ENCODE assay signal across 8 mouse cellular contexts in the genomic region with DNA sequence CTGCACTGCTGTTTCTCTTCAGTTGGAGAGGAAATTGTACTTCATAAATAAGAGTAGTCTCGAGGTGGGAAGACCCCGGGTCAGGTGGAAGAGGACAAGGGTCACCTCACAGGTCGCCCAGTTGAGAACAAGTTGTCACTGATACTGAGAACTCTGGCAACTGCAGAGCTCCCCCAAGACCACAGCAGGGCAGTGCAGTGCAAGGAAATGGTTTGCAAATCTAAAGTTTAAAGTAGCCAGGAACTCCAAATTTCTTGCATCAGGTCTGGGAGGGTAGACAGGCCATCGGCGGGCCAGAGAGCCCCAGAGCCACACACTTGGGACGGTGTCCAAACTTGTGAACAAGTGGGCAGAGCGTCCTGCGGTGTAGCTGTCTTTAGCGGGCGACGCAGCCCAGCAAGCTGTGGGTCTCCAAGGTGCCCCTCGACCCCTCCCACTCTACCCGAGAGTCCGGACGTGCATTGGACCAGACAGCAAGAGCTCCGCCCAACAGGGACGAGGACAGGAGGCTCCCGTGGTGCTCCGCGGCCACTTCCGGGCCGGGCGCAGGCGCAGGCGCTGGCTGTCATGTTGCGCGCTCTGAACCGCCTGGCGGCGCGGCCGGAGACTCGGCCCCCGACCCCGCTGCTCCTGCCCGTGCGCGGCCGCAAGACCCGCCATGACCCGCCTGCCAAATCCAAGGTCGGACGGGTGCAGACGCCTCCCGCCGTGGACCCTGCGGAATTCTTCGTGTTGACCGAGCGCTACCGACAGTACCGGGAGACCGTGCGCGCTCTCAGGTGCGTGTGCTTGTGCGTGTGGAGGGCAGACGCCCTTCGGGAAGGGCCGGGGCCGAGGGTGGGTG. TPM values are rescaled to one million over a fixed set of nuclear protein-coding genes. Genes with fewer than 3 reads are reported as not detected.
DNase-seq lines count a peak whose midpoint lies in the region; ATAC-seq and TF ChIP-seq lines count a peak whose summit lies in the region.

Gene Mrps26, plus strand, starts transcription at position 531 of the 844 bp plus-strand sequence.

- ATAC-seq in forebrain, postnatal 0 days = peak; percentile 99
- ATAC-seq in lung, embryonic 15.5 days (ENCODE audit: borderline replicate concordance, extremely low read depth, low FRiP score, low TSS enrichment) = peak; percentile 99

- peaks cover 4 to 5% of the 10 kb centered on the region in 2 experiments for H3K36me3 ChIP-seq in MEL (ENCODE audit: control insufficient read depth in 1 of 2, insufficient read depth in 2 of 2, low read length in 2 of 2)
- peaks cover 18% of the 10 kb centered on the region for H3K36me3 ChIP-seq in forebrain, postnatal 0 days (ENCODE audit: insufficient read depth)
- H3K36me3 ChIP-seq in lung, embryonic 15.5 days = peaks cover 9% of the 10 kb centered on the region; the same call in 1 of the 2 replicates

- WGBS in cerebellum, adult 2 months = under 1% methylated on average over 61 of the region's 61 CpGs
- WGBS in forebrain, postnatal 0 days = under 1% methylated on average over 61 of the region's 61 CpGs
- WGBS in lung, embryonic 15.5 days = under 1% methylated on average over 61 of the region's 61 CpGs

- peak; percentile 37 to 60 (median 47) for TF ChIP-seq CTCF in MEL (IDR thresholded peaks at IDR 0.05 in 2 of 3, conservative IDR thresholded peaks at IDR 0.05 in 1 of 3; ENCODE audit: control insufficient read depth in 1 of 3, insufficient read depth in 1 of 3, low read depth in 2 of 3, low read length in 3 of 3, poor library complexity in 1 of 3, severe bottlenecking in 1 of 3)
- peak; percentile 31; the same call in 1 of the 2 replicates for TF ChIP-seq CTCF in cerebellum, adult 2 months (IDR thresholded peaks at IDR 0.05; ENCODE audit: borderline replicate concordance, insufficient read depth, low read depth, low read length)
- TF ChIP-seq CTCF in forebrain, postnatal 0 days (IDR thresholded peaks at IDR 0.05; ENCODE audit: low read depth) = peak; percentile 52

- H3K79me2 ChIP-seq in MEL (ENCODE audit: control insufficient read depth, insufficient read depth, low read length, poor library complexity) = peaks cover 17% of the 10 kb centered on the region

- peak within 1 kb of the TSS; percentile 84 for H3K4me2 ChIP-seq in forebrain, postnatal 0 days (ENCODE audit: low read depth)
- H3K4me2 ChIP-seq in lung, embryonic 15.5 days = peak within 1 kb of the TSS; percentile 88

- peak; percentile 94 to 96 for TF ChIP-seq POLR2A in MEL (IDR thresholded peaks at IDR 0.05; ENCODE audit: control insufficient read depth in 1 of 2, insufficient read depth in 1 of 2, low read depth in 1 of 2, low read length in 2 of 2, poor library complexity in 1 of 2)
- TF ChIP-seq POLR2A in cerebellum, adult 2 months (IDR thresholded peaks at IDR 0.05; ENCODE audit: borderline replicate concordance, insufficient read depth, low read length) = peak; percentile 69

- no peaks in the 10 kb centered on the region for H3K9me3 ChIP-seq in MEL (replicated peaks; ENCODE audit: insufficient read depth, low read length)
- no peaks in the 10 kb centered on the region for H3K9me3 ChIP-seq in forebrain, postnatal 0 days (ENCODE audit: low read length)
- no peaks in the 10 kb centered on the region for H3K9me3 ChIP-seq in lung, embryonic 15.5 days

- 0 out of 2 replicates have a peak within 1 kb of the TSS, but pooled peaks have one; percentile 23 for H3K27ac ChIP-seq in MEL (ENCODE audit: control insufficient read depth, low read depth, low read length)
- H3K27ac ChIP-seq in cerebellum, adult 2 months (ENCODE audit: insufficient read depth, low read length) = peak within 1 kb of the TSS; percentile 49
- peak within 1 kb of the TSS; percentile 45; the same call in 1 of the 2 replicates for H3K27ac ChIP-seq in forebrain, postnatal 0 days (ENCODE audit: low read depth, low read length)
- H3K27ac ChIP-seq in lung, embryonic 15.5 days = peak within 1 kb of the TSS; percentile 59; the same call in 1 of the 2 replicates

- H3K9ac ChIP-seq in MEL (ENCODE audit: control insufficient read depth, low read depth, low read length, poor library complexity, severe bottlenecking) = peak within 1 kb of the TSS; percentile 91
- peak within 1 kb of the TSS; percentile 90 for H3K9ac ChIP-seq in forebrain, postnatal 0 days
- H3K9ac ChIP-seq in lung, embryonic 15.5 days = peak within 1 kb of the TSS; percentile 84

- peak; percentile 97 for DNase-seq in MEL (ENCODE audit: low read depth, low spot score)
- DNase-seq in cerebellum, adult 2 months = peak; percentile 92 to 95
- DNase-seq in forebrain, postnatal 0 days = peak; percentile 92
- DNase-seq in heart, postnatal 4 days = peak; percentile 93
- DNase-seq in layer of hippocampus, adult 8-10 months (ENCODE audit: low spot score in 2 of 2) = peak; percentile 90
- DNase-seq in ovary, adult 18-20 months (ENCODE audit: low spot score) = peak; percentile 93
- DNase-seq in thymus, postnatal 0 days (ENCODE audit: low spot score) = peak; percentile 93

- peaks cover 2 to 7% of the 10 kb centered on the region in 2 experiments; a peak in 2 of 4 replicates for H3K4me1 ChIP-seq in MEL (ENCODE audit: control insufficient read depth in 1 of 2, insufficient read depth in 2 of 2, low read length in 2 of 2)
- H3K4me1 ChIP-seq in cerebellum, adult 2 months (ENCODE audit: control insufficient read depth, insufficient read depth, low read length) = peaks cover 7% of the 10 kb centered on the region
- peaks cover 7% of the 10 kb centered on the region for H3K4me1 ChIP-seq in forebrain, postnatal 0 days (ENCODE audit: insufficient read depth)
- H3K4me1 ChIP-seq in lung, embryonic 15.5 days = peaks cover 14% of the 10 kb centered on the region

- TF ChIP-seq EP300 in MEL (IDR thresholded peaks at IDR 0.05; ENCODE audit: low read depth in 1 of 2, low read length in 2 of 2) = no peak

- no peaks in the 10 kb centered on the region for H3K27me3 ChIP-seq in MEL (ENCODE audit: control insufficient read depth in 1 of 2, insufficient read depth in 2 of 2, low read length in 2 of 2)
- H3K27me3 ChIP-seq in cerebellum, adult 2 months (ENCODE audit: control insufficient read depth, insufficient read depth, low read length) = no peaks in the 10 kb centered on the region
- no peaks in the 10 kb centered on the region for H3K27me3 ChIP-seq in forebrain, postnatal 0 days (ENCODE audit: insufficient read depth, low read length)
- no peaks in the 10 kb centered on the region for H3K27me3 ChIP-seq in lung, embryonic 15.5 days

- peak within 1 kb of the TSS; percentile 88 to 91 for H3K4me3 ChIP-seq in MEL (ENCODE audit: control insufficient read depth in 1 of 2, insufficient read depth in 1 of 2, low read depth in 2 of 2, low read length in 2 of 2)
- H3K4me3 ChIP-seq in cerebellum, adult 2 months (replicated peaks; ENCODE audit: insufficient read depth, low read depth, low read length) = peak within 1 kb of the TSS; percentile 79
- peak within 1 kb of the TSS; percentile 82 for H3K4me3 ChIP-seq in forebrain, postnatal 0 days (ENCODE audit: low read depth, low read length)
- peak within 1 kb of the TSS; percentile 91 for H3K4me3 ChIP-seq in lung, embryonic 15.5 days

- peak; percentile 46 for TF ChIP-seq RAD21 in MEL (IDR thresholded peaks at IDR 0.05; ENCODE audit: low read depth, low read length)

TF ChIP-seq in MEL, 35 proteins besides CTCF, POLR2A, EP300 and RAD21 (continues in another document):
- TF ChIP-seq MEF2A (IDR thresholded peaks at IDR 0.05; ENCODE audit: extremely low read depth, insufficient replicate concordance, low read depth, low read length, poor library complexity, severe bottlenecking) = peak; percentile 11; the same call in 1 of the 2 replicates
- no peak for TF ChIP-seq MAFK (IDR thresholded peaks at IDR 0.05; ENCODE audit: borderline replicate concordance, low read depth, low read length)
- TF ChIP-seq POLR2AphosphoS2 (IDR thresholded peaks at IDR 0.05; ENCODE audit: low read length) = peak; percentile 92
- peak; percentile 86 for TF ChIP-seq HCFC1 (IDR thresholded peaks at IDR 0.05; ENCODE audit: low read depth, low read length)
- TF ChIP-seq NELFE (IDR thresholded peaks at IDR 0.05; ENCODE audit: low read depth, low read length) = peak; percentile 89
- no peak for TF ChIP-seq CHD1 (IDR thresholded peaks at IDR 0.05; ENCODE audit: low read depth, low read length)
- TF ChIP-seq MAZ (IDR thresholded peaks at IDR 0.05; ENCODE audit: low read depth, low read length) = peak; percentile 59; the same call in 1 of the 2 replicates
- TF ChIP-seq ZNF384 (IDR thresholded peaks at IDR 0.05; ENCODE audit: low read depth, low read length) = no peak
- peak; percentile 57; the same call in 1 of the 2 replicates for TF ChIP-seq TCF12 (IDR thresholded peaks at IDR 0.05; ENCODE audit: low read depth, low read length)
- TF ChIP-seq SMC3 (IDR thresholded peaks at IDR 0.05; ENCODE audit: low read depth, low read length) = peak; percentile 52
- TF ChIP-seq RCOR1 (IDR thresholded peaks at IDR 0.05; ENCODE audit: low read depth, low read length) = no peak
- peak; percentile 90 for TF ChIP-seq ZMIZ1 (IDR thresholded peaks at IDR 0.05; ENCODE audit: low read depth, low read length)
- TF ChIP-seq BHLHE40 (IDR thresholded peaks at IDR 0.05; ENCODE audit: borderline replicate concordance, low read depth, low read length) = no peak
- peak; percentile 34; the same call in 1 of the 2 replicates for TF ChIP-seq ZC3H11A (IDR thresholded peaks at IDR 0.05; ENCODE audit: low read depth, low read length)
- peak; percentile 66 for TF ChIP-seq TBP (IDR thresholded peaks at IDR 0.05; ENCODE audit: low read depth, low read length)
- peak; percentile 90 for TF ChIP-seq NRF1 (IDR thresholded peaks at IDR 0.05; ENCODE audit: insufficient read depth, low read depth, low read length, poor library complexity, severe bottlenecking)
- TF ChIP-seq MXI1 (IDR thresholded peaks at IDR 0.05; ENCODE audit: low read depth, low read length) = peak; percentile 83
- peak; percentile 55; the same call in 1 of the 2 replicates for TF ChIP-seq KAT2A (conservative IDR thresholded peaks at IDR 0.05; ENCODE audit: low read depth, low read length)
- peak; percentile 66 for TF ChIP-seq MAX (IDR thresholded peaks at IDR 0.05; ENCODE audit: low read length)

RNA-seq across cellular contexts. Expression of gene Mrps26, which starts in this region (rescaled TPM):
- 108 and 121 TPM in 2 replicates for total RNA-seq in MEL (2012; rRNA removed)
- polyA plus RNA-seq in MEL (2012; ENCODE audit: insufficient read depth in 1 of 2, insufficient read length in 2 of 2, low read depth in 1 of 2, low replicate concordance in 2 of 2, missing spikeins in 1 of 2) = 100 to 1,000 TPM in 1 of 2 experiments, not detected in 1; 154 TPM
- 95.6 and 95.9 TPM in 2 replicates for polyA plus RNA-seq in cerebellum, adult 2 months (2012; rRNA removed)
- 46.2 and 59.7 TPM in 2 replicates for total RNA-seq in forebrain, postnatal 0 days (2014; rRNA removed)
- polyA plus RNA-seq in forebrain, postnatal 0 days (2015; fragmentation: Nextera tagmentation; extraction: Ambion mirVana) = 113 and 119 TPM in 2 replicates
- 10 to 100 TPM; 78.0 to 86.6 TPM for total RNA-seq in heart, postnatal 4 days (2021)
- 10 to 100 TPM; 74.6 to 86.5 (median 79.1) TPM for total RNA-seq in layer of hippocampus, adult 8-10 months (2022)
- 79.7 and 83.1 TPM in 2 replicates for polyA plus RNA-seq in lung, embryonic 15.5 days (2015; fragmentation: Nextera tagmentation; extraction: Ambion mirVana)
- 140 and 150 TPM in 2 replicates for polyA plus RNA-seq in thymus, postnatal 0 days (2015; fragmentation: Nextera tagmentation; extraction: Ambion mirVana)

Comparison
In these comparisons a context has a peak if more than half of its experiments do, and no peak if none do; other contexts are left out.
1. Peak in every context shown above with its lines: DNase-seq, ATAC-seq, H3K4me3 ChIP-seq and H3K27ac ChIP-seq.